Mouse (Mus musculus): ENCODE results near the gene Hist1h2bf.
"Not testable (repeated sequence)": the region's sequence is repeated elsewhere in the genome, so short reads cannot be mapped to it uniquely, and the experiment has no call there.

Hist1h2bf gene

GRCm38 (mm10) chr13:23571022-23571503, 2.9 kb downstream of the Hist1h2bf start, which contains the start of the genes Hist1h2ae and Hist1h2bg:
Gene Hist1h2ae (minus strand): TSS chr13:23571220.
Gene Hist1h2bg (plus strand): TSS chr13:23571396.
- DNase-seq (ENCODE audit: low spot score): peak; percentile 88

- not testable (repeated sequence) for DNase-seq (ENCODE audit: low spot score)
Observed at GRCm38 (mm10) chr13:23570261-23571021, 3.6 kb downstream of the Hist1h2bf start.

GRCm38 (mm10) chr13:23564482-23564881, 9.5 kb downstream of the Hist1h2bf start:
- no peak for DNase-seq (ENCODE audit: low spot score)

GRCm38 (mm10) chr13:23562699-23563462, 11.1 kb downstream of the Hist1h2bf start:
- DNase-seq (ENCODE audit: low spot score): no peak

GRCm38 (mm10) chr13:23561883-23562659, 11.9 kb downstream of the Hist1h2bf start, which contains the start of gene Hist1h3e:
Gene Hist1h3e (minus strand): TSS chr13:23562369.
- peak; percentile 96 for DNase-seq (ENCODE audit: low spot score)

- not testable (repeated sequence) for DNase-seq (ENCODE audit: low spot score)
Observed at GRCm38 (mm10) chr13:23561531-23561882, 12.5 kb downstream of the Hist1h2bf start.

GRCm38 (mm10) chr13:23560699-23561098, 13.3 kb downstream of the Hist1h2bf start:
- DNase-seq (ENCODE audit: low spot score): not testable (repeated sequence)

- no peak for DNase-seq (ENCODE audit: low spot score)
Observed at GRCm38 (mm10) chr13:23556906-23557305, 17.1 kb downstream of the Hist1h2bf start.

- peak; percentile 87 for DNase-seq (ENCODE audit: low spot score)
Observed at GRCm38 (mm10) chr13:23555839-23556416, 18.1 kb downstream of the Hist1h2bf start.

GRCm38 (mm10) chr13:23554925-23555838, 18.8 kb downstream of the Hist1h2bf start:
- DNase-seq (ENCODE audit: low spot score): no peak

GRCm38 (mm10) chr13:23554393-23554792, 19.6 kb downstream of the Hist1h2bf start:
- DNase-seq (ENCODE audit: low spot score): no peak

- DNase-seq (ENCODE audit: low spot score): no peak
Observed at GRCm38 (mm10) chr13:23552962-23553361, 21.0 kb downstream of the Hist1h2bf start, which contains the start of gene Hist1h1d. Gene Hist1h1d (plus strand): TSS chr13:23553262.

GRCm38 (mm10) chr13:23551931-23552914, 21.8 kb downstream of the Hist1h2bf start:
- no peak for DNase-seq (ENCODE audit: low spot score)

GRCm38 (mm10) chr13:23551146-23551834, 22.7 kb downstream of the Hist1h2bf start, which contains the start of gene Hist1h4f:
Gene Hist1h4f (minus strand): TSS chr13:23551648.
- DNase-seq (ENCODE audit: low spot score): peak; percentile 94

GRCm38 (mm10) chr13:23550761-23551145, 23.2 kb downstream of the Hist1h2bf start:
- DNase-seq (ENCODE audit: low spot score): no peak

- no peak for DNase-seq (ENCODE audit: low spot score)
Observed at GRCm38 (mm10) chr13:23546694-23547093, 27.3 kb downstream of the Hist1h2bf start.

- DNase-seq (ENCODE audit: low spot score): not testable (repeated sequence)
Observed at GRCm38 (mm10) chr13:23544787-23545120, 29.2 kb downstream of the Hist1h2bf start.

- DNase-seq (ENCODE audit: low spot score): peak; percentile 94
Observed at GRCm38 (mm10) chr13:23543965-23544786, 29.8 kb downstream of the Hist1h2bf start, which contains the start of gene Hist1h3f. Gene Hist1h3f (plus strand): TSS chr13:23544052.
